Mouse (Mus musculus): Measurements from ENCODE around the gene Hist1h2bm.
A peak's percentile ranks its signal among the peaks of the same experiment; 100 is the strongest.
"Not testable (repeated sequence)": the region's sequence is repeated elsewhere in the genome, so short reads cannot be mapped to it uniquely, and the experiment has no call there.

Hist1h2bm gene

DNA sequence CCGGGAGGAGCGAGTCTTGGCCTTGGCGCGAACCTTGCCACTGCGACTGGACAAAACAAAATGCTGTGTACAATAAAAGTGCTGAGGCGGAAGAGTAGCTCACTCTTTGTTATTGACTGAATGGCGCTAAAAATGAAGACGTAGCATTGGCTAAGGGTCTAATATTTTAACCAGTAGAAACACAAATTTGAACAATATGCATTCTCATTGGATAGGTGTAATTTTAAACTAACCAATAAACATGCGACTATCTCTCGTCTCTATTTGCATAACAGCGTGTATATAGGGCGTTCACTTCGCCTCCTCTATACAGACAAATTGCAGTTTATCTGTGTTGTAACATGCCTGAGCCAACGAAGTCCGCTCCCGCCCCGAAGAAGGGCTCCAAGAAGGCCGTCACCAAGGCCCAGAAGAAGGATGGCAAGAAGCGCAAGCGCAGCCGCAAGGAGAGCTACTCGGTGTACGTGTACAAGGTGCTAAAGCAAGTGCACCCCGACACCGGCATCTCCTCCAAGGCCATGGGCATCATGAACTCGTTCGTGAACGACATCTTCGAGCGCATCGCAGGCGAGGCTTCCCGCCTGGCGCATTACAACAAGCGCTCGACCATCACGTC, at the start of gene Hist1h2bm:
Hist1h2bm (plus strand) TSS at position 288 of the 616 bp plus-strand sequence.
- DNase-seq: peak; percentile 57

DNA sequence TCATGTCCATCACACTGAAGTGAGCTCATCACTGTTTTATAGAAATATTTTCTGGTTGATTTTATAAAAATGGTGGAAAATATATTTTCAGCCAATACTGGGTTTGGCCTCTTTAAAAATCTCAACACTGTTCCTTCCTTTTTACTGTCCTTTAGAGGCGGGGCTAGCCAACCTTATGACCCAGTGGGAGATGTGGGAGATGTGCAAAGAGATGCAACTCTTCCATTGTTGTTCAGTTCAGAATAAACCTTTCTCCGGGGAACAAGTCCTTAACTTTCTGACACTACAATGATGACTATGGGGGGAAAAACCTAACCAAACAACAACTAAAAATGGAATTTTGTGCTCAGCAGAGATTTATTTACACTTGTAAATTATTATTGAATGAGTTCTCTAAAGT, 44.5 kb upstream of the Hist1h2bm start, which contains the start of gene Olfr1360:
Olfr1360 (minus strand) TSS at position 101 of the 400 bp plus-strand sequence.
- DNase-seq: no peak

DNA sequence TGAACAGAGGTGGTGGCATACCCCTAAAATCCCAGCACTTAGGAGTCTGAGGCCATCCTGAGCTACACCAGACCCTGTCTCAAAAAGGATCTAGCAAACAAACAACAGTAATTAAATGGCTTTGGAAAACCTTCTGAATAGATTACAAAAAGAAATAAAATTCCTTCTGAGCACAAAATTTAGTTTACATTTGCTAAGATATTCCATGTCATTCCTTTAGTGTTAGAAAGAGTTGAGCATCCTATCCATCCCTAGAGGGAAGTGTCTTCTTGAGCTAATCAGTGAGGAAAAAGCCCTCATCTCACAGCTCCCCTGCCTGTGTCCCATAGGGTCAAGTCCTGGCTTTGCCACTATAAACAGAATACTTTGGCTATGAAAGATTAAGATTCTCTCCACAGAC, 24.0 kb upstream of the Hist1h2bm start, which contains the start of gene Olfr1359:
Olfr1359 (plus strand) TSS at position 301 of the 400 bp plus-strand sequence.
- no peak for DNase-seq

DNA sequence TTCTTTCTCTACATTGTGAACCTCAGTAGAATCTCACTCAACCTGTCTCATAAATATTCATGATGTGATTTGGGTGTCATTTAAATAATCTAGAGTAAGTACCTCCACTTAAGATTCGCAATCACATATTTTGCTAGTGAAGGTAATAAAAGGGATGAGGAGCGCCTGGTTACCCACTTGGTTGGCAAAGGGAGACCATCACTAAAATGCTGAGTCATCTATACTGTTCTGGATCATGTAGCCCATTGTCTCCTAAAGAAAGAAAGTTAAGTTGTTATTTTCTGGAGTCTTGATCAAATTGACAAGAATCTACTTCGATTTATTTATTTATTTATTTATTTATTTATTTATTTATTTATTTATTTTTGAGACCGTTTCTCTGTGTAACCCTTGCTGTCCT, 15.2 kb upstream of the Hist1h2bm start:
- no peak for DNase-seq

DNA sequence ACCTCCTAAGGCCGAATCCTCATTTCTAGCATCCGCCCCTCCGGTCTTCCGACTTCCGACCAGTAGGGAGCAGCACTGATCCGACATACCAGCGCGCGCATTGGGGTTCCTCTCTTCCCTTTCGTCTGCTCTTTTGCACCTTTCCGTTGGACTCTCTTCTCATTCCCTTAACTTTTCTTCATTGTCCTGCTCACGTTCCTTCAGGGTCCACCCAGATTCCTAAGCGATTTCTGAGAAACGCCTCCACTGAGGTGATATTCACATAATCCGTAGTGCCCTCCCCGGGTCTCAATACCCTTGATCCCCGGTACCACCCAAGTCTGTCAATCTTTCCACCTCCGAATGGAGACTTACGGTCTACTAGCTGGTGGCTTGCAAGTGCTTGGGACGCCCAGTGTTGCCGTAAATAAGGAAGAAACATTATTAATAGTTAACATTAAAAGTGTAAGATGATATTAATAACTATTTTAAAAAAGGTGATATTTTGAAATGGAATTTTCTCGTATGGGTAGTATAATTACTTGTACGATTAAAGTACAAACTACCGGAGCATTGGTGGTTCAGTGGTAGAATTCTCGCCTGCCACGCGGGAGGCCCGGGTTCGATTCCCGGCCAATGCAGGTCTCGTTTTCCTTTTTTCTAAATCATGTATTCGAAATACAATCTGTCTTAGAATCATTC, 11.7 kb upstream of the Hist1h2bm start:
- peak; percentile 93 for DNase-seq

DNA sequence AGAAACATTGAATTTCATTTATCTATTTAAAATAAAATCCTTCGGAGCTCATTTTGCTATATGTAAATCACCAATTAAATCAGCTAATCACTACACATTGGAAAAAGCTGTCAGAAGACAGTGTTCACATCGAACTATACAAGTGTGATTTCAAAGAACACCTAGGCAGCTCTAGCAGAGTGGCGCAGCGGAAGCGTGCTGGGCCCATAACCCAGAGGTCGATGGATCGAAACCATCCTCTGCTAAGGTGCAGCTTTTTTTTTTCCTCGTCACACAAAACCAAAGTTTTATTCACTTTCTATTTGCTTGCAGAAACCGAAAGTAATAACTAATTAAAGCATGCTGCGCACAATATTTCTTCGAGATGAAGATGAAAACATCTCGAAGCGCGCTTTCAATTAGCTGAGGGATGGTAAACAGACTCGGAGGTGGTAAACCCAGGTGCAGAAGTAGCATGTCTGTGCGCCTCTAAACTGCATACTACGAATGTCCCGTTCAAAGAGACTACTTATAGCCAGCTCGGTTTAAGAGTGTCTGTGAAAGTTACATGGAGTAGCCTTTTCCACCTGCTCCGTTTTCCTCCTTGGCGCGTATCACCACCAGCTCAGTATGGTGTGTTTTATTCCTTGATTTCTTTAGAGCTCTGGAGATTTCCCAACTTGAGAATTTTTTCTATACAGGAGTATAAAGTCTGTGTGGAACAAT, 10.9 kb upstream of the Hist1h2bm start:
- peak; percentile 83 for DNase-seq

DNA sequence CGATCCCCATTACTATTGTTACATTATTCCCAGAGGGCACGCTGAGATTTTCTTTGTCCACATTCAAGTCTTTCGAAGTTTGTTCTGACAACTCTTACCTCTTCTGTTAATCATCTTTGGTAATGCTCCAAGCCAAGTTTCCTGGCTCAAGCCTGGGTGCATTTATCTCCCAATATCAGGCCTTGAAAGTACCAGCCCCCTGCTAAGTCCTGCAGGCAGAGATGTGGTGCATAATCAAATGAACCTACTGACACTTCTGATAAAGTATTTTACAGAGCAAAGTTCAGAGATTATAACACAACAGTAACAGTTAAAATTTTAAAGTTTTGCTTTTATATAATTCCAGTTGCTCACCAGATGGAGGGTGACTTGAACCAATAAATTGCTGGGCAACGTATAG, 10.1 kb upstream of the Hist1h2bm start:
- DNase-seq: no peak

DNA sequence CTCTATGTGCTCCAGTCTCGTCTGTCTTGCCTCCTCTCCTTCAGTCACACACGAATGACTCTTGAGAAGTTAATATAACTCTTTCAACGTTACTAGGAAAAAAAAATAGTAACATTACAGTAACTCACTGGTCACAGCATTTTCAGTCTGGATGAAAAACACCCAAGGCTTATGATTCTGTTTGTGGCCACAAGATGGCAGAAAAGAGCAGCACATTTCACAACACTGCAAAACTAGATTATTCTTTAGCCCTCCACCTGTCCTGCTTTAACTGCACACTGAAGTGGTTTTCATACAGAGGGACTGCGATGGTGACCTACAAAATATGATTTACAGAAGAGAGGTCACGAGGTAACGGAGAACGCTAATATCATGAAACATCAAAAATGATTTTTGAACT, 7.1 kb upstream of the Hist1h2bm start:
- peak; percentile 62 for DNase-seq

DNA sequence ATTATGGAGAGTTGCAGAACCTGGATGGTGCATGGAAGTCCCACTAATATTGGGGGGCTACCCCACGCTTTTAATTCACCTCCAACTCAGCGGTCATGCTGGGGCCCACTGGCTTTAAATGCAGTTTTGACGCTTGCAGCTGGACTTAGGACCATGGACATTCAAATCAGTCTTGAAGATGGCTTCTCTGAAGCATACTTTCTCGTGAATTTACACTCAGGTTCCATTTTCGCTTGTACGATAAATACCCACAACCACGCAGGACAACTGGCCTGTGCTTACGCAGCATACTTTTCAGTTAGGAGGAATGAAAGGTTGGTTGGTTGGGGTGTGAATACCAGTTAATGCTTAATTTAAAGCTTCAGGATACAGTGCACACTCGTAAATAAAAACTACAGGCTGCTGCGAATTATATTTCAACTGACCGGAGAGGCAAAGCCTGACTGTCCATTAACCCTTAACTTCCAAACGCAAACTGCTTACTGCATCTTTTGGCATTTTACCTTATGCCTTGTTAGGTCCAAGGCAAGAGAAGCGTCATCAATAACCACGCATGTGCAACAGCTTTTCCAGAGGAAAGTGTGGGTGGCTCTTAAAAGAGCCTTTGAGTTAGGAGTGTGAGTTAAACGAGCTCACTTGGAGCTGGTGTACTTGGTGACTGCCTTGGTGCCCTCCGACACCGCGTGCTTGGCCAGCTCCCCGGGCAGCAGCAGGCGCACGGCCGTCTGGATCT, 6.5 kb upstream of the Hist1h2bm start:
- DNase-seq: no peak

DNA sequence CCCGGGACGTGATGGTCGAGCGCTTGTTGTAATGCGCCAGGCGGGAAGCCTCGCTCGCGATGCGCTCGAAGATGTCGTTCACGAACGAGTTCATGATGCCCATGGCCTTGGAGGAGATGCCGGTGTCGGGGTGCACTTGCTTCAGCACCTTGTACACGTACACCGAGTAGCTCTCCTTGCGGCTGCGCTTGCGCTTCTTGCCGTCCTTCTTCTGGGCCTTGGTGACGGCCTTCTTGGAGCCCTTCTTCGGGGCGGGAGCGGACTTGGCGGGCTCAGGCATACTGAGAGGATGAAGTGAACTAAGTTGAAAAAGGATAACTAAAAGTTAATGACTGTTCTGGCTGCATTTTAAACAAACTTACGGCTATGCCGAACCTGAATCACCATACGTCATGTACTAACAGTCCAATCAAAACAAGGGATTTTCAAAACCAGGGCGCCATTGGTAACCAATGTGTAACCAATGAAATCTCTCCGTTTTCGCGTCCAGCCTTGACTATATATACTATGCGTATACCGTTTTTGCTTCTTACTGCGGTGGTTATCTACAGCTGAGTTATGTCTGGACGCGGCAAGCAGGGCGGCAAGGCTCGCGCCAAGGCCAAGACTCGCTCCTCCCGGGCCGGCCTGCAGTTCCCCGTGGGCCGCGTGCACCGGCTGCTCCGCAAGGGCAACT, 5.8 kb upstream of the Hist1h2bm start, which contains the start of the genes Hist1h2bl and Hist1h2ai:
Hist1h2bl (minus strand) TSS at position 280 of the 676 bp plus-strand sequence.
Hist1h2ai (plus strand) TSS at position 559 of the 676 bp plus-strand sequence.
- peak; percentile 77 for DNase-seq

DNA sequence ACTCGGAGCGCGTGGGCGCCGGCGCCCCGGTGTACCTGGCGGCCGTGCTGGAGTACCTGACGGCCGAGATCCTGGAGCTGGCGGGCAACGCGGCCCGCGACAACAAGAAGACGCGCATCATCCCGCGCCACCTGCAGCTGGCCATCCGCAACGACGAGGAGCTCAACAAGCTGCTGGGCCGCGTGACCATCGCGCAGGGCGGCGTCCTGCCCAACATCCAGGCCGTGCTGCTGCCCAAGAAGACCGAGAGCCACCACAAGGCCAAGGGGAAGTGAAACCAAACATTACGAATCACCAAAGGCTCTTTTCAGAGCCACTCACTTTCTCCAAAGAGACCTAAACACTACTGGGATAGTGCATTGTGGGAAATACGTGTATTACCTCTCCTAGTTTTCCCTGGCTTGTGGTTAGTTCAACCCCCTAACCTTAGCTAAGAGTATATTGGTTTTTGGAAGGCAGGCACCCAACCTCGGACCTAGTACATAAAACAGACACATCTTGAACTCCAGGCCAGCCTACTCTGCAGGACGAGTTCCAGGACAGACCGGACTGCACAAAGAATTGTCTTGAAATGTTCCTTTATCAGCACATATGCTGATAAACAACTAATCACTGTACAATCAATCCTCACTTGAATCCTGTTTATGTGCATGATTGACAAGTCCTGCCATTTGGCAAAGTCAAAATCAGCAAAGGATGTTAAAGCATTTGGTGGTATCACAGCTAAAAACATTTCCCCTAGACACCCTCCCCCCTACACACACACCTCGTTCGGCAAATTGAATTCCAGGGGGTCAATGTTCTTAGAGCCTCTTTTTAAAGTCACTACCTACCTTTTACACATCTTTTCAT, 5.1 kb upstream of the Hist1h2bm start:
- not testable (repeated sequence) for DNase-seq

DNA sequence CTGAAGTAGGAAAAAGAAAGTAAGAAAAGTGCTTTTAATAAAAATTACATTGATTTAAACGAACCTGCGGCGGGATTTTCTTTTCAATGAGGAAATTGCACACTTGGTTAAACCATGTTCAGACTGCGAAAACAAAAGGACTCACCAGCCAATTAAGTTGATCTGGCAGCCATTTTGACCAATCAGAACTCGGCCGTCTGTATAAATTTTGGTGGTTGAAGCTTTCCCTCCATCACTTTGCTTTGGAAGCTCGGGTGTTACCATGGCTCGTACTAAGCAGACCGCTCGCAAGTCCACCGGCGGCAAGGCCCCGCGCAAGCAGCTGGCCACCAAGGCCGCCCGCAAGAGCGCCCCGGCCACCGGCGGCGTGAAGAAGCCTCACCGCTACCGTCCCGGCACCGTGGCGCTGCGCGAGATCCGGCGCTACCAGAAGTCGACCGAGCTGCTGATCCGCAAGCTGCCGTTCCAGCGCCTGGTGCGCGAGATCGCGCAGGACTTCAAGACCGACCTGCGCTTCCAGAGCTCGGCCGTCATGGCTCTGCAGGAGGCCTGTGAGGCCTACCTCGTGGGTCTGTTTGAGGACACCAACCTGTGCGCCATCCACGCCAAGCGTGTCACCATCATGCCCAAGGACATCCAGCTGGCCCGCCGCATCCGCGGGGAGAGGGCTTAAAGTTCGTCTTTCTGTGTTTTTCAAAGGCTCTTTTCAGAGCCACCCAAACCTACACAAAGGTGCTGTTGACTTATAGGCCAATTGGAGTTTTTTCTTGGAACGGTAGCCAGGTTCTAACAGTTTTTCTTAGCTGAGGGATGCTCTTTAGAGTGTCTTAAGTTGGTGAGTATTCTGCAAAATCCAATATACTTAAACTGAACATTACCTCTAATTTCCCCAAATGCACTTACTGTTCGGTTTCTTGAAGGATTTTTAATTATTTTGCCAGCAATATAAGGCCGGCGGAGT, 4.2 kb upstream of the Hist1h2bm start, which contains the start of gene Hist1h3h:
Hist1h3h (plus strand) TSS at position 263 of the 961 bp plus-strand sequence.
- DNase-seq: peak; percentile 79

DNA sequence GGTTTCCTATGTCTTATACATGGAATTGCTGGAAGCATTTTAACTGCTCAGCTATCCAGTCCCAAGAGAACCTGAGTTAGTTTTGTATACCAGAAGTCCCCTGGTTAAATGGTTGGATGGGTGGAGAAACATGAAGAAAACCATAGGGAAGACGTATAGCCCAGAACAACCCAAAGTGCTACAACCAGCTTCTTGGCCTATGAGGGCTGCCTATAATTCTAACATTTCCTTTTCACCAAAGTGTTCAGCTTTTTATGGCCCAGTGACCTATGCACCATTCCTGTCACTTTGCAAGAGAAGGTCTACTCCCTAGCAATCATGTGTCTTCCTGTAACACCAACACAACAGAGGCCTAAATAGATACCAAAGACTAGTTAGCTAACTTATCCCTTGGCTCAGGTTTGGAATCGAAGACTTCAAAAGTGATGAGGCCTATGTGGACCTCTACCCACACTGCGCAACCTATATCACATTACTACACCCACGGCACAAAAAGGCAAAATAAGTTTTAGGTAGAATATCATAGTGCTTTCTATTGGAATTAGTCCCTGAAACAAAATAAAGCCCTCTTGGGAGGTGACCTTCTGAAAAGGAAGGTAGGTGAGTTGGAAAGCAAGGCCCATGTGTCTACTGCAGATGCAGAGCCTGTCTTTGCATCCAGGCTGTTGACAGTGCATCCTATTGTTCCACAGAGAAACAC, 3.3 kb upstream of the Hist1h2bm start:
- no peak for DNase-seq

DNA sequence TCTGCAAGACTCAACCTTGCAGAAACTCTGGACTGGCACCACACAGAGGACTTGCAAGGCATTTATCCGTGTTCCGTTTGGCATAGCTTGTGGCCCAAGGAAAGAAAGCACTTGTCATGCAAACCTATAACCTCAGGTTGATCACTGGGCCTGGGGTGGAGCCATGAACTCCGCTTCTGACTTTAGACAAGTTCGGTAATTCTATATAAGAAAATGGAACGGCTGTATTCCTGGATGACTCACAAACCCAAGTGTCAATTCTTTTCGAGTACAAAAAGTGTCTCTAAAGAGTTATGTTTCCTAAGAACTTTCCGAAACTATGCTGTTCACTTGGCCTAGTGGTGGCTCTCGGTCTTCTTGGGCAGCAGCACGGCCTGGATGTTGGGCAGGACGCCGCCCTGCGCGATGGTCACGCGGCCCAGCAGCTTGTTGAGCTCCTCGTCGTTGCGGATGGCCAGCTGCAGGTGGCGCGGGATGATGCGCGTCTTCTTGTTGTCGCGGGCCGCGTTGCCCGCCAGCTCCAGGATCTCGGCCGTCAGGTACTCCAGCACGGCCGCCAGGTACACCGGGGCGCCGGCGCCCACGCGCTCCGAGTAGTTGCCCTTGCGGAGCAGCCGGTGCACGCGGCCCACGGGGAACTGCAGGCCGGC, 612 bp upstream of the Hist1h2bm start:
- not testable (repeated sequence) for DNase-seq

DNA sequence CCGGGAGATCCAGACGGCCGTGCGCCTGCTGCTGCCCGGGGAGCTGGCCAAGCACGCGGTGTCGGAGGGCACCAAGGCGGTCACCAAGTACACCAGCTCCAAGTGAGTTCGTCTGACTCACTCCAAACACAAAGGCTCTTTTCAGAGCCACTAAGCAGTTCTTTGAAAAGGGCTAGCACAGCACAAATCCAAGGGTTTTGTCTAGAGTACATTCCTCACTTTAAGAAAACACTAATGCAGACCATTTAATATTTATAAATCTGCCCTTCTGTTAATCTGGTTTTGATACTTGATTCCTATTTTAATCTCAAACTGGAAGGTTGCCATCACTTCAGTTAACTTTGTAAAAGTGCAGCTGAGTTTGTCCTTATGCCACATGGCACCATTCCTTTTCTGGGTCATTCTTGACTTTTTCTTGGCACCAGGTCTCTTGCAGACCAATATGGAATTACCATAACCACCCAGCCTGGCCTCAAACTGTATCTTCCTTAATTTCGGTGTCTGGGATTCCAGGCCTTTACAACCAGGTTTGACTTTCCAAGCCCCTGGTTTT, 605 bp downstream of the Hist1h2bm start:
- DNase-seq: no peak

DNA sequence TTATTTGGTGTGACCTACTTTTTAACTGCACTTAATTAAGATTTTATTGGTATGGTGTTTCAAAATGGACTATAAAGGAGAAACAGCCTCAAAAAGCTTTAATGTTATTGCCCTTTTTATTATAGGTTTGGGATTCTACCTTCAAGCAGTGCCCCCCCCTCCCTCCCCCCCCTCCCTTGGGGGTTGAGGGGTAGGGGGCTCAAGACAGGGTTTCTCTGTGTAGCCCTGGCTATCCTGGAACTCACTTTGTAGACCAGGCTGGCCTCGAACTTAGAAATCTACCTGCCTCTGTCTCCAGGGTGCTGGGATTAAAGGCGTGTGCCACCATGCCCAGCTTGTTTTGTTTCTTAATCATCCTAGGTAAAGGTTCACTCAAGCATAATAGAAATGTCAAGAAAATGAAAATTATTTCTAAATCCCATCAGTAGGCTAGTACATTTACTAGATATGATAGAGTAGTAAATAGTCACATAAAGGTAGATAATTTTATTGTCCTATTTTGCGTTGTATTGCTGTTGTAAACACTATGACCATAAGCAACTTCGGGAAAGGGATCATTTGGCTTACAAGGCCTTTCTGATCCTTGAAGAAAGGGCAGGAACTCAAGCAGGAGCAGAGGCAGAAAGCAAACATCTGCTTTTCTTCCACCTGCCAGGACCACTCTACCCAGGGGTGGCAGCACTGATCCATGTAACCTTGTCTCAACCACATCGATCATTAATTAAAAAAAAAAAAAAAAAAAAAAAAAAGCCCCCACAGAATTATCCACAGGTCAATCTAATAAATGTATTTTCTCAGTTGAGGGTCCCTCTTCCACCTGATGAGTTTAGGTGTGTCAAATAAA, 1.4 kb downstream of the Hist1h2bm start:
- DNase-seq: no peak

DNA sequence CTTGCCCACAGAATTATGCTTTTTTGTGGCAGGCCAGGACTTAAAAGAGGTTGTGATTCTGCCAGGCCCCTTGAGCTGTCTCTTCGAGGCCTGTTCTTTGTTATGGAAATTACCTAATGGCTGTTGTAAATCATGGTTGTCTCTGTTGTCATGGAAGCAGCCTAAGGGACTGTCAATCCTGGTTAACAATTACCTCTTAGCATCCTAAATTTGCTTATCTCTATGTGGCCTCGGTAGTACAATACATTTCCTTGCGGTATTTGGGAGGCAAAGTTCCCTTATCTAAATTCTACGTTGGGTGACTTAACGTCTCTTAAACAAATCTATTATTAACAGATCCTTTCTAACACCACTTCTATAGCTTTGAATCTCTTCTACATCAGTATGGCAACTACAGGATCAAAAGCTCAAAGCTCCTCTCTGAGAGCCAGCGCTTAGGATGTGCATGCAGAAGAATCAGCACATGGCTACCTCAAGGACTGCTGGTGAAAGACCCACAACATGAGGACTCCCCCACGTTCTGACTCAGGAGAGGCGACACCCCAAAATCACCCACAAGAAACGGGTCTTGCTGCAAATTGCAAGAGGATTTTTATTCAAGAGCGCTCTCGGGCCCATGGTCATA, 6.2 kb downstream of the Hist1h2bm start:
- DNase-seq: no peak

All from lung, postnatal 14 days (tissue).